Mouse (Mus musculus) neural tube, embryonic 12.5 days (tissue): ENCODE results near the gene Pln. TPM values are rescaled to one million over a fixed set of nuclear protein-coding genes. Genes with fewer than 3 reads are reported as not detected.

Experiments used
- polyA plus RNA-seq: library from polyadenylated mRNA; unstranded; fragments of >200 nt; fragmentation: Nextera tagmentation; extraction: Ambion mirVana; gene quantifications from 2 replicates; pipeline ENCODE4 v1.2.1, GENCODE M21; 2016

The Pln gene
- polyA plus RNA-seq, 1 experiment from 2014 or later: 2.1 TPM

Other genes starting within 250 kb of the Pln start
- 9.2 and 10.0 TPM in 2 replicates for gene Cep85l, start 42.3 kb downstream of the Pln start, polyA plus RNA-seq